Mouse (Mus musculus) cortical plate, adult 2 months (tissue): ENCODE data around the gene Spata16. TPM values are rescaled to one million over a fixed set of nuclear protein-coding genes. Genes with fewer than 3 reads are reported as not detected.

Source experiments
- H3K27ac ChIP-seq: fragments of 200-500 bp; 2 replicates; pipeline ENCODE4 v1.5.1; 2012; ENCODE audit warnings: low read length, control low read depth, inconsistent platforms; ENCODE audit not compliant: insufficient read depth
- H3K4me1 ChIP-seq: fragments of 200-500 bp; 2 replicates; pipeline ENCODE4 v1.6.1; 2011; ENCODE audit warnings: low read length; ENCODE audit not compliant: control insufficient read depth, insufficient read depth
- H3K4me3 ChIP-seq: fragments of 200-500 bp; 2 replicates; pipeline ENCODE4 v1.5.1; 2011; ENCODE audit warnings: mild to moderate bottlenecking, low read length, control low read depth; ENCODE audit not compliant: insufficient read depth
- CTCF ChIP-seq: fragments of 200-500 bp; IDR thresholded peaks from 2 replicates; pipeline ENCODE4 v1.5.1; 2011; ENCODE audit warnings: mild to moderate bottlenecking, control low read depth, low read length; ENCODE audit not compliant: insufficient read depth; ENCODE audit errors: extremely low read depth
- POLR2A ChIP-seq: fragments of 200-500 bp; IDR thresholded peaks from 2 replicates; pipeline ENCODE4 v1.6.1; 2011; ENCODE audit warnings: mild to moderate bottlenecking, low read length, control low read depth; ENCODE audit not compliant: insufficient read depth; ENCODE audit errors: extremely low read depth
- polyA plus RNA-seq: library from polyadenylated mRNA; depleted of rRNA; stranded (reverse); fragments of >200 nt; gene quantifications from 2 replicates; pipeline ENCODE4 v1.2.3, GENCODE M21; 2012

Spata16 gene
- polyA plus RNA-seq, 1 experiment, result not detected

DNA sequence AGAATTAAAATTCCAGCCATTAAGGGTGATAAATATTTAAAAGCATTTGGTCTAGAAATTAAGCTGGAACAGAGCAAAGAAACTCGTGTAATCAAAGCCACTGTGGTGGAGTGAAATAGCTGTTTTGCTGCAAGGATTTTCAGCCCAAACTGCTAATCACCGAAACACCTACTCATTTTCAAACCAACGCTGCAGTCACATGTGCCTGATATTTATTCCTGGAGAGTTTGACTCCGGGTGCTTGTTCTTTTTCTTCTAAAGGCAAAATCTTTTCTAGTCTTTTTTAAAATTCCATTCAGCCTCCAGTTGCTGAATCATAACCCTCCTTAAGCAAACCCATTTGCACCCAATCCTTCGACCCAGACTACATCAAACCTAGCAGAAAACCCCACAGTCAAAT lies 329.4 kb downstream of the Spata16 start:
- H3K4me1 ChIP-seq, result no peaks in the 10 kb centered on the region
- no peak overlapping the region for H3K4me3 ChIP-seq
- TF ChIP-seq POLR2A (no peak), CTCF (no peak)
- H3K27ac ChIP-seq, result no peak overlapping the region

DNA sequence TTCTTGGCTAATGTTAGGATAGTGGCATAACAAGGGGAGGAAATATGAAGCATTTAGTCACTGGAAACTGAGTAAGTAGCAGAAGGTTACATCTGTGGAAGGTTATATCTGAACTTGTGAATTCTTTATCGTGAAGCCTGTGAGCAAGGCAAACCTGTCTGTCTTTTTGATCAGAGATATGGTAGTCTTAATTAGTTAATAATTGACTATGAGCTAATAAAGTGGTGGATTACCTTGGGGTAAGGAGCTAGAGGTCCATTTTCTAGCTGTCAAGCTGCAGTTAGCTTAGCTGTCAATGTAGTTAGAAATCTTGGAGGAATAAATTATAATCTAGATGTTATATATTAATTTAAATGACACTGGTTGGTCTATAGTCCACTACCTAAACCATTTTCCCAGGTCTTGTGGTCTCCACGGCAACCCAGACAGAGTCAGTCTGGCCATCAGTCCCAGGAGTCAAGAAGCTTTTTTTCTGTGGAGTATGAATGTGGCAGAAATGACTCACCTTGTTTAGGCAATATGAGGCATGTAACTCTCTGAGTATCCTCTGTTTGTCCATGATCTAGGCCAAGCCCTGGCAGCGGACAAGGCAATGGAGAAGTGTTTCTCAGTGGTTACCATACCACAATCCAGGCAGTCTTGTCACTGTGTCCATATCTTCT lies 331.6 kb downstream of the Spata16 start:
- no peak overlapping the region for H3K4me3 ChIP-seq
- TF ChIP-seq POLR2A, result no peak
- no peak for TF ChIP-seq CTCF
- no peaks in the 10 kb centered on the region for H3K4me1 ChIP-seq
- H3K27ac ChIP-seq, result no peak overlapping the region

DNA sequence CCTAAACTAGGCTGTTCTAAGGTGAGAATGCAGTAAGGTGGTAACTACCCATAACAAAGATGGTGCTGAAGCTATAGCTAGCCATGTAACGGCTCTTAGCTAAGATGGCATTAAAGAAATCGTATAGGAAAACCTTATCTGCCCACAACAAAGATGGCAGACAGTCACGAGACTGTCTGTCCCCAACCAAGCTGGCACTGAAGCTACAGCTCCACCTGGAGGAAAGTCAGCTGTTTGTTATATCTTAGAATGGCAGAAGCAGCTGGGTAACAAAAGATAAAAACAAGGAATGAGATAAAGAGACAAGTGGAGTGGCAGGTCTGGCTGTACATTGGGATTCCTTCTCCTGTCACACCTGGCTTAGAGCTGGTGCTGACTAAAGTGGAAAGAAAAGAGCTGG lies 333.1 kb downstream of the Spata16 start:
- Histone ChIP-seq H3K27ac (no peak overlapping the region), H3K4me1 (no peaks in the 10 kb centered on the region), H3K4me3 (no peak overlapping the region)
- no peak for TF ChIP-seq POLR2A
- TF ChIP-seq CTCF, result no peak

DNA sequence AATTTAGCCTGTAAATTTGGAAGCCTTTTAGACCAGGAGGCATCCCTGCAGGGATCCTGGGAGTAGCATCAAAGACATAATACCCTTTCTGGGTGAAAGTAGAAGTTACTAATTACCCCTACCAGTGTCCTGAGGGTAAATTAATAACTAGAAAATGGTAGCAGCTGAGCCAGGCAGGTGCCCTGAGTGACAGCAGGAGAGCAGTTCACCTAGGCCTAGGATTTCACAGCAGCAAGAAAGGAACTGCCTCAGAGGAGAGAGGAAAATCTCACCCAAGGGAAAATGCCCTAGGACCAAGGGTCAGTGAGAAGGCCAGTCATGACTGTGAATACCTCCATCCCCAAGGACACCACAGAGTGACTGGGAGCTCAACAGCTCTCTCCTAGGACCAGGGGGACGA lies 333.9 kb downstream of the Spata16 start:
- H3K27ac ChIP-seq, result no peak overlapping the region
- H3K4me1 ChIP-seq, result no peaks in the 10 kb centered on the region
- H3K4me3 ChIP-seq, result no peak overlapping the region
- TF ChIP-seq POLR2A (no peak), CTCF (no peak)

DNA sequence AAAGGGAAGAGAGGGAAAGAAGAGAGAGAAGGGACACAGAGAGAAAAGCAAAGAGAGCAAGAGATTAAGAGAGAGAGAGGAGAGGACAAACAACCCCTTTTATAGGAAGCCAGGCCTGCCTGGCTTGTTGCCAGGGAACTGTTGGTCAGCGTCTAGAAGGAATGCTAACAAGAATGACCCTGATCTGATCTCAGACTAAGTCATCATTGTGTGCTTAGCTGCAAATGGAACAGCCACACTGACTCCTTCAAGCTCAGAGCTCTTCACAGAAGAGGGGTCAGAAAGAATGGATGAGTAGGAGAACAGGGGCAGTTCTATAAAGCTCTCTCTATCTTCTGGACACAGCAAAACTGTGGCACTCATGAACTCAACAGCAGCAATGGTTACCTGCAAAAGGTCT lies 334.7 kb downstream of the Spata16 start:
- no peaks in the 10 kb centered on the region for H3K4me1 ChIP-seq
- TF ChIP-seq POLR2A (no peak), CTCF (no peak)
- H3K4me3 ChIP-seq, result no peak overlapping the region
- no peak overlapping the region for H3K27ac ChIP-seq

DNA sequence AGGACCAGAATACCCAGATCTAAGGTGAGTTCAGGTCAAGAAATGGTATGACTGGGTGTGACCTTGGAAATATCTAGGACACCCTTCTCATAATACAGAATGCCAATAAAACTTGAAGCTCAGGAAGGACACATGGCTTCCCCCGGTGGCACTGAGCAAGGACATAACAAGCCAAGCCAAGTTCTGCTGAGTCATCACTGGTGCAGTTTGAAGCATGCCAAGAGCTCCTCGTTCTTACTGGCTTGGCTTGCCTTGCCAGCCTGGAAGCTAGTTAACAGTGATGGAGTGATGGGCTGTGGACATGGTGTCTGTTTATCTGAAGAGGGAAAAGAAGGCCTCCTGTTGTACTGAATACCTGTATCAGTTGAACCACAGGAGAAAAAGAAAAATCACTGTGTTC lies 342.2 kb downstream of the Spata16 start:
- no peak overlapping the region for H3K27ac ChIP-seq
- no peak for TF ChIP-seq POLR2A
- TF ChIP-seq CTCF, result no peak
- H3K4me1 ChIP-seq, result no peaks in the 10 kb centered on the region
- H3K4me3 ChIP-seq, result no peak overlapping the region

DNA sequence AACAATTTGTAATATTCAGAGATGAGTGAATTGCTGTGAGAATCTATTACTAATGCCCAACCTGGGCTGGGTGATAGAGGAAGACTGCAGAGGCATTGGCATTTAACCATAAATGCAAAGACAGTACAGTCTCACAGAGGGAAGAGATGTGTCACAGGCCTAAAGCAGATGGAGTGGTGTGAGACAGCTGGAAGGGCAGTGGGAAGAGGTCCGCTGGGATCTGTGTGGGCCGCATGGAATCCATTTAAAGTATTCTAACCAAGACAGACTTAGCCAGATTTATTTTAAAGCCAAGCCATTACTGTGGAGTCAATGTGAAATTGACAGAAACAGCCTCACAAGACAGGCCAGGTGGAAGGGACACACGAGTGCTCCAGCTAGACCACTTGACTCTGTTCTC lies 343.0 kb downstream of the Spata16 start:
- Histone ChIP-seq H3K27ac (no peak overlapping the region), H3K4me3 (no peak overlapping the region), H3K4me1 (no peaks in the 10 kb centered on the region)
- no peak for TF ChIP-seq CTCF
- TF ChIP-seq POLR2A, result no peak

DNA sequence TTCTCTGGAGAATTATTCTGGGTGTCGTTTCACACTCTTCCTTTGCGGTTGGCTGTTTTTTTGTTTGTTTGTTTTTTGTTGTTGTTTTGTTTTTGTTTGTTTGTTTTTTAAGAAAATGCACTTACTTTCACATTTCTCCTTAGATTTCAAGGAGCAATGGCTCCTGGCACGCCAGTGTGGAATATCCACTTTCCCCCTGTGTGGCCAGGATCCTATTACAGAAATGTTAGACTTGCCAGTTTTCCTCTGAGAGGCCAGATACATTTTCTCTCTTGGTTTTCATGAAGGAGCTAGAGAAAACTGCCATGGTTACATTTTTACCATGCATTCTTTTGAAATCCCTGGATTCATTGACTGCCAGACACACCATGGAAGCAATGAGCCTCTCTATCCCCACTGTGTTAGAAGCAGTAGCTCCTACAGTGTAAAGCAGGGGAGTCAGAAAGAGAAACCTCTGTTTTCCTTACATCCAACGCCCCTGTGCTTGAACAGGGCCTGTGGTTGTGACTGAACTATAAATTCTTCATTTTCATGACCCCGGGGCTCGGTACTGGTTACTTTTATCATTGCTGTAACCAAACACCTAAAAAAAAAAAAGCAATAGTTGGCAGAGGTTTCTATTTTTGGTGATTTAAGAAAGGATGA lies 344.7 kb downstream of the Spata16 start:
- TF ChIP-seq POLR2A (no peak), CTCF (no peak)
- no peak overlapping the region for H3K4me3 ChIP-seq
- H3K27ac ChIP-seq, result no peak overlapping the region
- no peaks in the 10 kb centered on the region for H3K4me1 ChIP-seq

DNA sequence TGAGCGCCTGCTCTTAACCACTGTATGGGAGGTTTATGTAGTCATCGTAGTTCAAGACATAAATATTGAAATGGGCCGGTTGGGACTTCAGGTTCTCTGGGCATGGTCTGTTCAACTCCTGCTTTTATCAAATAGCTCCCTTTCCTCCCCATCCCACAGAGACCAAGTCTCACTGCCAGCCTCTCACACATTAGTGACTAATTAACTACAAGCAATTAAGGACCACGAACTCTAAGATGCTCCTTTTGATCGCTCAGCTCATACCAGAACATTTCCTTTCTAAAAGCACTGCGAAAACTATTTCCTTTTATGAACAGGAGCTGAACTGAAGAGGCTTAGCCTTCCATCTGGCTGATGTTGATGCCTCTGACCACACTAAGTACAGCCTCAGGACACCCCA lies 346.3 kb downstream of the Spata16 start:
- TF ChIP-seq CTCF (no peak), POLR2A (no peak)
- Histone ChIP-seq H3K4me3 (no peak overlapping the region), H3K27ac (no peak overlapping the region), H3K4me1 (no peaks in the 10 kb centered on the region)

DNA sequence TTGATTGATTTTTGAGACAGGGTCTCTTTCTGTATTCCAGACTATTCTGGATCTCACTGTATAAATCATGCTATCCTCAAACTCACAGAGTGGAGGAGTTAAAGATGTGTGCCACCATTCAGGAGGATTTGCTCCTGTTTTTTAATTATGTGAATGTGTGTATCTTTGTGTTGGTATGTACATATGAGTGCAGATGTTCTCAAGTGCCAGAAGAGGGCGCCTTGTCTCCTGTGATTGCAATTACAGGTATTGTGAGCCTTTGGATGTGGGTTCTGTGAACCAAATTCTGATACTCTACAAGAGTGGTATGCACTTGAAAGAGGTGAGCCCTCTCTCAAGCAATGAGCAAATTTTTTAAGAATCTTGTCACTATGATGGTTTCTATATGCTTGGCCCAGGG lies 369.4 kb downstream of the Spata16 start:
- Histone ChIP-seq H3K27ac (no peak overlapping the region), H3K4me3 (no peak overlapping the region), H3K4me1 (no peaks in the 10 kb centered on the region)
- TF ChIP-seq CTCF, result no peak
- TF ChIP-seq POLR2A, result no peak
